Mouse (Mus musculus) forebrain, postnatal 0 days (tissue): ENCODE data around the gene Adh4. TPM values are rescaled to one million over a fixed set of nuclear protein-coding genes. Genes with fewer than 3 reads are reported as not detected.

ENCODE experiments used
- ATAC-seq: fragments of 200-750 bp; cut with Nextera tagmentation; 2 replicates; pipeline ENCODE4 v1.8.0; 2017; ENCODE audit warnings: mild to moderate bottlenecking, moderate library complexity
- DNase-seq: peaks from one replicate; pipeline ENCODE4 v3.0.0-alpha.2; 2015
- H3K27ac ChIP-seq: fragments of 300-500 bp; sonication (generic); 2 replicates; pipeline ENCODE4 v1.5.1; 2014; ENCODE audit warnings: low read depth, mild to moderate bottlenecking, antibody characterized with exemption, low read length, moderate library complexity, mixed read lengths
- H3K27me3 ChIP-seq: fragments of 300-500 bp; sonication (generic); 2 replicates; pipeline ENCODE4 v1.6.1; 2014; ENCODE audit warnings: mild to moderate bottlenecking, low read length, mixed read lengths; ENCODE audit not compliant: insufficient read depth
- H3K36me3 ChIP-seq: fragments of 300-500 bp; sonication (generic); 2 replicates; pipeline ENCODE4 v1.6.1; 2014; ENCODE audit warnings: mild to moderate bottlenecking, moderate library complexity; ENCODE audit not compliant: insufficient read depth
- H3K4me1 ChIP-seq: fragments of 300-500 bp; sonication (generic); 2 replicates; pipeline ENCODE4 v1.6.1; 2014; ENCODE audit warnings: antibody characterized with exemption; ENCODE audit not compliant: insufficient read depth
- H3K4me2 ChIP-seq: fragments of 300-500 bp; sonication (generic); 2 replicates; pipeline ENCODE4 v1.6.1; 2014; ENCODE audit warnings: low read depth, mild to moderate bottlenecking, moderate library complexity
- H3K4me3 ChIP-seq: fragments of 300-500 bp; sonication (generic); 2 replicates; pipeline ENCODE4 v1.5.1; 2014; ENCODE audit warnings: low read depth, low read length, mixed read lengths
- H3K9ac ChIP-seq: fragments of 300-500 bp; sonication (generic); 2 replicates; pipeline ENCODE4 v1.6.1; 2014; ENCODE audit warnings: mild to moderate bottlenecking
- H3K9me3 ChIP-seq: fragments of 300-500 bp; sonication (generic); 2 replicates; pipeline ENCODE4 v1.6.1; 2016; ENCODE audit warnings: low read length
- CTCF ChIP-seq: sonication (generic); IDR thresholded peaks from 2 replicates; pipeline ENCODE4 v1.5.1; 2016; ENCODE audit warnings: antibody characterized with exemption, control low read depth, low read depth
- WGBS: fragments of 180-500 bp; shearing (Covaris S2); extraction: QIAGEN DNeasy Blood & Tissue Kit; methylation state at CpG from one replicate; pipeline ENCODE4 v1.1.7; 2014; 5-methylcytosine and 5-hydroxymethylcytosine counted together
- polyA plus RNA-seq: library from polyadenylated mRNA; unstranded; fragments of >200 nt; fragmentation: Nextera tagmentation; extraction: Ambion mirVana; gene quantifications from 2 replicates; pipeline ENCODE4 v1.2.1, GENCODE M21; 2015
- total RNA-seq: library from RNA; depleted of rRNA; stranded (reverse); fragments of >200 nt; gene quantifications from 2 replicates; pipeline ENCODE4 v1.2.3, GENCODE M21; 2014; rRNA removed

Adh4 gene
- total and polyA plus RNA-seq, 2 experiments from 2014 or later, result not detected

DNA sequence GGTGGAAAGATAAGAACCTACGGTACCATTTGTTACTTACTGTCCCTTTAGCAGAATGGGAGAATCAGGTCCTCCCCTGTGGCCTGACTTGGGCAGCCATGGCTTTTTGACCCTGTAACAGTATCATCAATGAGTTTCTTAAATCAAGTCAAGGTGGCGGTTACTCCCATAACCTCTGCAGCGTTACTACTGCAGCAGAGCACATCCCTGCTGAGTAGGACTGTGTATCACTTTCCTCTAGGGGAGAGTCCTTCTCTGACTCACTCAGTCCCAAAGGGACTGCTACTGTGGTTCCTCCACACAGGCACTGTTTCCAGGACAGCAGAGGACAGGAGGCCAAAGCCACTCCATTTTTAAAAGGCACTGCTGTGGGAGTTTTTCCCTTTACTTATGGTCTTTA lies 55.8 kb downstream of the Adh4 start:
- no peaks in the 10 kb centered on the region for H3K27me3 ChIP-seq
- DNase-seq, result no peak

DNA sequence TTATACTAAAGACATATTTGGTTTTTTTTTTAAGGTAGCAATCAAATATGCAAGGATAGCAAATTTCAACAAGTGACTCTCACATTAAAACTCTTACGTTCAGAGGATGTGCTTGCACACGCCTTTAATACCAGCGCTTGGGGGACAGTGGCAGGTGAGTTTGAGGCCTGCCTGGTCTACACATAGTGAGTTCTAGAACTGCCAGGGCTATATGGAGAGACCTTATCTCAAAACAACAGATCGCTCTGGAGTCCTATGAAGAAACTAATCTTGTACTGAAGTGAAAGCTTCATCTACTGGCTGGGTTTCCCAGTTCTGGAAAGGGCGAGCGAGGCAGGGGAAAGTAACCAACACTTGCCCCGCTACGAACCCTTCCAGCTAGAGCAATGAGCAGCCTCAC lies 64.2 kb downstream of the Adh4 start:
- H3K27me3 ChIP-seq, result no peaks in the 10 kb centered on the region
- 96% methylated on average over 8 of the region's 8 CpGs for WGBS
- ATAC-seq, result no peak

More for the DNA sequence above, 55.8 kb downstream of the Adh4 start:
- TF ChIP-seq CTCF, result no peak
- Histone ChIP-seq H3K9ac (no peak overlapping the region), H3K36me3 (peaks cover 33% of the 10 kb centered on the region), H3K4me3 (no peak overlapping the region), H3K4me1 (no peaks in the 10 kb centered on the region), H3K9me3 (no peaks in the 10 kb centered on the region), H3K27ac (no peak overlapping the region), H3K4me2 (no peak overlapping the region)
- 95% methylated on average over 3 of the region's 3 CpGs for WGBS
- no peak for ATAC-seq

More for the DNA sequence above, 64.2 kb downstream of the Adh4 start:
- DNase-seq, result no peak
- no peaks in the 10 kb centered on the region for H3K4me1 ChIP-seq
- H3K9ac ChIP-seq, result no peak overlapping the region
- no peak for TF ChIP-seq CTCF
- H3K36me3 ChIP-seq, result peaks cover 18% of the 10 kb centered on the region
- no peak overlapping the region for H3K4me2 ChIP-seq
- no peaks in the 10 kb centered on the region for H3K9me3 ChIP-seq
- no peak overlapping the region for H3K27ac ChIP-seq
- H3K4me3 ChIP-seq, result no peak overlapping the region

Other genes with a start within 250 kb of the Adh4 start
- gene 4930579F01Rik, start 221.6 kb upstream of the Adh4 start, total RNA-seq, result not detected in 2 replicates
- gene 4930579F01Rik, start 221.6 kb upstream of the Adh4 start, polyA plus RNA-seq, result 0.09 TPM in 1 of 2 replicates, not detected in the other
- 0.62 and 1.6 TPM in 2 replicates for gene Adh7, start 197.7 kb upstream of the Adh4 start, total RNA-seq
- 1.0 TPM in 2 replicates for gene Adh7, start 197.7 kb upstream of the Adh4 start, polyA plus RNA-seq
- 1.8 and 2.2 TPM in 2 replicates for gene Adh1, start 154.5 kb upstream of the Adh4 start, total RNA-seq
- gene Adh1, start 154.5 kb upstream of the Adh4 start, polyA plus RNA-seq, result 3.0 and 3.8 TPM in 2 replicates
- not detected in 2 replicates for gene Adh6a, start 102.2 kb upstream of the Adh4 start, total RNA-seq
- gene Adh6a, start 102.2 kb upstream of the Adh4 start, polyA plus RNA-seq, result not detected in 2 replicates
- gene Adh6b, start 73.7 kb upstream of the Adh4 start, total RNA-seq, result 0.19 and 1.0 TPM in 2 replicates
- gene Adh6b, start 73.7 kb upstream of the Adh4 start, polyA plus RNA-seq, result 0.14 TPM in 1 of 2 replicates, not detected in the other
- 150 and 168 TPM in 2 replicates for gene Adh5, start 27.6 kb downstream of the Adh4 start, total RNA-seq
- 230 and 273 TPM in 2 replicates for gene Adh5, start 27.6 kb downstream of the Adh4 start, polyA plus RNA-seq
- gene Metap1, start 74.0 kb downstream of the Adh4 start, total RNA-seq, result 61.8 and 66.9 TPM in 2 replicates
- gene Metap1, start 74.0 kb downstream of the Adh4 start, polyA plus RNA-seq, result 43.0 and 50.2 TPM in 2 replicates
- 115 and 121 TPM in 2 replicates for gene Eif4e, start 110.7 kb downstream of the Adh4 start, total RNA-seq
- gene Eif4e, start 110.7 kb downstream of the Adh4 start, polyA plus RNA-seq, result 322 and 355 TPM in 2 replicates